Mouse (Mus musculus): ENCODE results near the gene Ppp4r3b.

GRCm38 (mm10) chr11:29222310-29222709 is 49.6 kb downstream of the Ppp4r3b start:
- TF ChIP-seq POLR2A (IDR thresholded peaks at IDR 0.05; ENCODE audit: borderline replicate concordance, extremely low read depth, low read depth, low read length), result no peak
- no peak for TF ChIP-seq CTCF (IDR thresholded peaks at IDR 0.05; ENCODE audit: insufficient read depth, low read length)
